Mouse (Mus musculus) forebrain, embryonic 16.5 days (tissue): ENCODE measurements at regions not wholly inside any gene's neighbourhood (a gene's known extent, or its start where the extent isn't known, plus 50 kb on each side); places are given as distances from the start of the nearest gene placed in this dataset.

ENCODE experiments used
- ATAC-seq: fragments of 200-750 bp; cut with Nextera tagmentation; 2 replicates; pipeline ENCODE4 v1.8.0; 2017; ENCODE audit warnings: mild to moderate bottlenecking, moderate library complexity
- H3K27ac ChIP-seq: fragments of 300-500 bp; sonication (generic); 2 replicates; pipeline ENCODE4 v1.5.1; 2014; ENCODE audit warnings: low read length, control low read depth
- H3K27me3 ChIP-seq: fragments of 300-500 bp; sonication (generic); replicated peaks from 2 replicates; pipeline ENCODE4 v1.6.1; 2014; ENCODE audit warnings: low read length; ENCODE audit not compliant: control insufficient read depth, insufficient read depth
- H3K36me3 ChIP-seq: fragments of 300-500 bp; sonication (generic); 2 replicates; pipeline ENCODE4 v1.6.1; 2014; ENCODE audit not compliant: control insufficient read depth, insufficient read depth
- H3K4me1 ChIP-seq: fragments of 300-500 bp; sonication (generic); replicated peaks from 2 replicates; pipeline ENCODE4 v1.6.1; 2014; ENCODE audit warnings: low read length; ENCODE audit not compliant: control insufficient read depth, insufficient read depth
- H3K4me2 ChIP-seq: fragments of 300-500 bp; sonication (generic); 2 replicates; pipeline ENCODE4 v1.6.1; 2014; ENCODE audit warnings: mild to moderate bottlenecking, low read length, control low read depth
- H3K4me3 ChIP-seq: fragments of 300-500 bp; sonication (generic); replicated peaks from 2 replicates; pipeline ENCODE4 v1.5.1; 2014; ENCODE audit warnings: mild to moderate bottlenecking, low read length, control low read depth
- H3K9ac ChIP-seq: fragments of 300-500 bp; sonication (generic); replicated peaks from 2 replicates; pipeline ENCODE4 v1.6.1; 2014; ENCODE audit warnings: low read depth, low read length, control low read depth
- H3K9me3 ChIP-seq: fragments of 300-500 bp; sonication (generic); 2 replicates; pipeline ENCODE4 v1.6.1; 2016; ENCODE audit warnings: low read length; ENCODE audit not compliant: control insufficient read depth
- WGBS: fragments of 180-500 bp; shearing (Covaris S2); extraction: QIAGEN DNeasy Blood & Tissue Kit; methylation state at CpG from one replicate; pipeline ENCODE4 v1.1.7; 2014; 5-methylcytosine and 5-hydroxymethylcytosine counted together

- no peaks in the 10 kb centered on the region for H3K36me3 ChIP-seq
- WGBS = 76% methylated on average over 3 of the region's 3 CpGs
- no peak overlapping the region for H3K4me3 ChIP-seq
- H3K27ac ChIP-seq = no peak overlapping the region
- no peaks in the 10 kb centered on the region for H3K27me3 ChIP-seq
- H3K4me1 ChIP-seq = no peaks in the 10 kb centered on the region
- H3K9me3 ChIP-seq = no peaks in the 10 kb centered on the region
- H3K9ac ChIP-seq = no peak overlapping the region
- H3K4me2 ChIP-seq = no peak overlapping the region
- no peak for ATAC-seq
Observed at GRCm38 (mm10) chr3:53919541-53919940, 55.9 kb upstream of the Ufm1 start.

GRCm38 (mm10) chr3:53917960-53918359, 54.3 kb upstream of the Ufm1 start:
- no peak for ATAC-seq
- Histone ChIP-seq H3K9me3 (no peaks in the 10 kb centered on the region), H3K9ac (no peak overlapping the region), H3K27me3 (no peaks in the 10 kb centered on the region), H3K4me2 (no peak overlapping the region), H3K36me3 (no peaks in the 10 kb centered on the region), H3K4me3 (no peak overlapping the region), H3K27ac (no peak overlapping the region), H3K4me1 (no peaks in the 10 kb centered on the region)
- WGBS = 89% methylated on average over 3 of the region's 3 CpGs

DNA sequence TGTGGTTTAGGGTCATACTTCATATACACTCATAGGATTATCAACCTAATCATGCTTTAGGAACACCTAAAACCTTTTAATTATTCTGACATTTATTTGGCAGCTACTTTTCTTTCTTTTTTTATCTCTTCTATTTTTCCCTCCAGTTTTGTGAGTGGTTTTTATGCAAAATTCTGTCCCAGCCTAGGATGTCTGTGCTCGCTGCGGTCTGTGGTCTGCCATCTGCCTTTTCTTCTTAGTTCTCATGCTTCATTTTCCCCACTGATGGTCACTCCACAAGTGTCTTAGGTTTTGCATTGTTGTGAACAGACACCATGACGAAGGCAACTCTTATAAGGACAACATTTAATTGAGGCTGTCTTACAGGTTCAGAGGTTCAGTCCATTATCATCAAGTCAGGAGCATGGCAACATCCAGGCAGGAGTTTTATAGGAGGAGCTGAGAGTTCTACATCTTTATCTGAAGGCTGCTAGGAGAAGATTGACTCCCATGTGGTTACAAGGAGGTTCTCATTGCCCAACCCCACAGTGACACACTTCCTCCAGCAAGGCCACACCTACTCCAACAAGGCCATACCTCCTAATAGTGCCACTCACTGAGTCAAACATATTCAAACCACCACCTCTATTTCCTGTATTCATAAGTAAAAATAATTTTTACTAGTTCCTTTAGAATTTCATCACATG, 50.5 kb upstream of the Ufm1 start:
- no peaks in the 10 kb centered on the region for H3K4me1 ChIP-seq
- H3K27ac ChIP-seq = no peak overlapping the region
- H3K4me3 ChIP-seq = no peak overlapping the region
- H3K9ac ChIP-seq = no peak overlapping the region
- ATAC-seq = no peak
- no peaks in the 10 kb centered on the region for H3K36me3 ChIP-seq
- no peak overlapping the region for H3K4me2 ChIP-seq
- no peaks in the 10 kb centered on the region for H3K9me3 ChIP-seq
- 90% methylated on average over 3 of the region's 3 CpGs for WGBS
- H3K27me3 ChIP-seq = no peaks in the 10 kb centered on the region
